Mouse (Mus musculus) megakaryocyte, embryonic 14.5 days (primary cell): ENCODE data around the gene Vmn1r135.
"Not testable (repeated sequence)": the region's sequence is repeated elsewhere in the genome, so short reads cannot be mapped to it uniquely, and the experiment has no call there.

Source experiments
- FLI1 ChIP-seq: IDR thresholded peaks from 2 replicates; pipeline ENCODE4 v1.6.1; 2012; ENCODE audit warnings: low read length, inconsistent platforms, mixed read lengths
- GATA1 ChIP-seq: IDR thresholded peaks from 3 replicates; pipeline ENCODE4 v1.6.1; 2012; ENCODE audit warnings: mixed read lengths, low read length, inconsistent platforms, borderline replicate concordance

DNA sequence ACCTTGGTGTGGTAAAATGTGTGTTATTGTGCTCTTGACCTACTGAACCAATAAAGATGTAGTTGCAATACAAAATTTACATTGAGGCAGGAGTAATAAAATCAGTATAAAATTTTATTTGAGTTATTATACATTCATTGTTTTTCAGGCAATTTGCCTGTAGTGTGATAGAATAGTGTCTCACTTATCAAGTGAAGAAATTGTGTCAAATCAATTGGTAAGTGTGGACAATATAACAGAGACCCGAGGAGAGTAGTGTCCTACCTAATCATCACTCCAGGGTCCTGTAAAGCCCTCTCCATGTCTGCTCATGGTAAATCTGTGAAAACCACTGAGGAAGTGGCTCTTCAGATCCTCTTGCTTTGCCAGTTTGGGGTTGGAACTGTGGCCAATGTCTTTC lies at the start of gene Vmn1r135:
- TF ChIP-seq GATA1, FLI1: not testable (repeated sequence)
